ENCODE assay signal across 17 mouse cellular contexts in genomic region chrX:7867141-7867540, GRCm38 (mm10).
"Had no signal": no experiment of that assay in that cellular context is flagged by ENCODE, and none has a peak within 500 bp of the region (broad histone marks: within the 10 kb centered on the region; RNA-seq: fewer than 3 reads in every experiment).

No protein-coding gene starts in this region.

- DNase-seq: retina, postnatal 1 day; right cerebral cortex, adult 18-20 months; right cerebral cortex, postnatal 14 days; right cerebral cortex, postnatal 25 days; right cerebral cortex, postnatal 4 days; spleen, adult 18-20 months; thymus, adult 18-20 months; thymus, adult 2 months; thymus, postnatal 14 days; thymus, postnatal 25 days; thymus, postnatal 36 days; thymus, postnatal 4 days had no signal

- H3K4me1 ChIP-seq: neural tube, embryonic 12.5 days; neural tube, embryonic 13.5 days; neural tube, embryonic 15.5 days; stomach, embryonic 15.5 days had no signal

- H3K27me3 ChIP-seq: neural tube, embryonic 12.5 days; neural tube, embryonic 13.5 days; neural tube, embryonic 15.5 days; stomach, embryonic 15.5 days had no signal

- H3K4me2 ChIP-seq: neural tube, embryonic 12.5 days; neural tube, embryonic 13.5 days; neural tube, embryonic 15.5 days; stomach, embryonic 15.5 days had no signal

- H3K27ac ChIP-seq: neural tube, embryonic 12.5 days; neural tube, embryonic 13.5 days; neural tube, embryonic 15.5 days; stomach, embryonic 15.5 days; stomach, postnatal 0 days had no signal

- H3K4me3 ChIP-seq: neural tube, embryonic 12.5 days; neural tube, embryonic 13.5 days; neural tube, embryonic 15.5 days; stomach, embryonic 15.5 days had no signal

- H3K9ac ChIP-seq: neural tube, embryonic 12.5 days; neural tube, embryonic 13.5 days; neural tube, embryonic 15.5 days; stomach, embryonic 15.5 days had no signal

- H3K9me3 ChIP-seq: neural tube, embryonic 12.5 days; neural tube, embryonic 13.5 days; neural tube, embryonic 15.5 days; stomach, embryonic 15.5 days had no signal
